Mouse (Mus musculus): Measurements from ENCODE around the gene Rnf144a.

DNA sequence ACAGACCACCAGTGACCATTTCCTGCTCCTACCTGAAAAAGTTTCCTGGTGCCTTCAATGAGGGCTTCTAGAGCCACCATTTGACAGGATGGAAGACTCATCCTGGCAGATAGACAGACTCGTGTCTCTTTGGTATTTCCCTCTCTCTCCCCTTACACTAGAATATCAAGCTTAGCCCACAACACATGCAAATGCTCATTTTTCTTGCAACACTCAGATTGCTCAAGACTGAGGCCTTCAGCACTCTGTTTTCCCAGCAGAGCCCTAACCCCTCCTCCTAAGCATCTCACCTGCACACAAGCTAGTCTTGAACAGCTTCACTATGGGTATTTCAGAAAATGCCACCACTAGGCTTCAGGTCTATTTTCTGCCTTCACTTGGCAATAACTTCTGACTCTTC is 23.9 kb downstream of the Rnf144a start:
- TF ChIP-seq CTCF (IDR thresholded peaks at IDR 0.05; ENCODE audit: low read depth): no peak
- TF ChIP-seq EP300 (IDR thresholded peaks at IDR 0.05; ENCODE audit: low read depth): no peak
